Mouse (Mus musculus): Measurements from ENCODE around the gene Cnr2.

Cnr2 gene

GRCm38 (mm10) chr4:135876583-135877020 is 18.6 kb upstream of the Cnr2 start:
- DNase-seq (ENCODE audit: low spot score), result peak; percentile 60

GRCm38 (mm10) chr4:135877742-135878141 is 17.5 kb upstream of the Cnr2 start:
- no peak for DNase-seq (ENCODE audit: low spot score)

- no peak for DNase-seq (ENCODE audit: low spot score)
Measured at GRCm38 (mm10) chr4:135879021-135879420, 16.2 kb upstream of the Cnr2 start.

GRCm38 (mm10) chr4:135880018-135880417 is 15.2 kb upstream of the Cnr2 start:
- no peak for DNase-seq (ENCODE audit: low spot score)

GRCm38 (mm10) chr4:135880576-135880975 is 14.6 kb upstream of the Cnr2 start:
- DNase-seq (ENCODE audit: low spot score), result no peak

GRCm38 (mm10) chr4:135882023-135882422 is 13.2 kb upstream of the Cnr2 start:
- DNase-seq (ENCODE audit: low spot score), result no peak

GRCm38 (mm10) chr4:135883401-135883851 is 11.8 kb upstream of the Cnr2 start:
- peak; percentile 24 for DNase-seq (ENCODE audit: low spot score)

- no peak for DNase-seq (ENCODE audit: low spot score)
Measured at GRCm38 (mm10) chr4:135883881-135884516, 11.2 kb upstream of the Cnr2 start.

- DNase-seq (ENCODE audit: low spot score), result no peak
Measured at GRCm38 (mm10) chr4:135884531-135884930, 10.7 kb upstream of the Cnr2 start.

- no peak for DNase-seq (ENCODE audit: low spot score)
Measured at GRCm38 (mm10) chr4:135885676-135886075, 9.5 kb upstream of the Cnr2 start.

- no peak for DNase-seq (ENCODE audit: low spot score)
Measured at GRCm38 (mm10) chr4:135886184-135886583, 9.0 kb upstream of the Cnr2 start.

- no peak for DNase-seq (ENCODE audit: low spot score)
Measured at GRCm38 (mm10) chr4:135888448-135889057, 6.6 kb upstream of the Cnr2 start.

GRCm38 (mm10) chr4:135889146-135889883 is 5.9 kb upstream of the Cnr2 start:
- DNase-seq (ENCODE audit: low spot score), result no peak

- peak; percentile 75 for DNase-seq (ENCODE audit: low spot score)
Measured at GRCm38 (mm10) chr4:135889884-135890283, 5.3 kb upstream of the Cnr2 start.

- DNase-seq (ENCODE audit: low spot score), result peak; percentile 1
Measured at GRCm38 (mm10) chr4:135891539-135891938, 3.7 kb upstream of the Cnr2 start.

GRCm38 (mm10) chr4:135892884-135893283 is 2.3 kb upstream of the Cnr2 start:
- no peak for DNase-seq (ENCODE audit: low spot score)

- DNase-seq (ENCODE audit: low spot score), result no peak
Measured at GRCm38 (mm10) chr4:135896157-135896556, 963 bp downstream of the Cnr2 start.

GRCm38 (mm10) chr4:135898380-135899049 is 3.3 kb downstream of the Cnr2 start:
- DNase-seq (ENCODE audit: low spot score), result no peak

GRCm38 (mm10) chr4:135899050-135899448 is 3.9 kb downstream of the Cnr2 start:
- DNase-seq (ENCODE audit: low spot score), result no peak

GRCm38 (mm10) chr4:135900008-135900407 is 4.8 kb downstream of the Cnr2 start:
- DNase-seq (ENCODE audit: low spot score), result no peak

- DNase-seq (ENCODE audit: low spot score), result no peak
Measured at GRCm38 (mm10) chr4:135902606-135903242, 7.5 kb downstream of the Cnr2 start.

GRCm38 (mm10) chr4:135904810-135905209 is 9.6 kb downstream of the Cnr2 start:
- no peak for DNase-seq (ENCODE audit: low spot score)
